Mouse (Mus musculus) MEL (cell line): Measurements from ENCODE around the gene Olfr1311. TPM values are rescaled to one million over a fixed set of nuclear protein-coding genes. Genes with fewer than 3 reads are reported as not detected.

ENCODE experiments used
- DNase-seq: peaks from one replicate; pipeline ENCODE4 v3.0.0; 2011; ENCODE audit warnings: low read depth, low spot score
- H3K27ac ChIP-seq: 2 replicates; pipeline ENCODE4 v1.5.1; 2012; ENCODE audit warnings: low read depth, mild to moderate bottlenecking, control low read depth, low read length, moderate library complexity; ENCODE audit not compliant: control insufficient read depth
- H3K27me3 ChIP-seq, 2 experiments: fragments of 150-350 bp in 1 of 2; sonication (generic) in 1 of 2; 2 replicates each; pipeline ENCODE4 v1.6.1; 2012; ENCODE audit warnings: low read length in 2 of 2, mild to moderate bottlenecking in 2 of 2, improper control_type of control experiment in 1 of 2, moderate library complexity in 1 of 2; ENCODE audit not compliant: insufficient read depth in 2 of 2, control insufficient read depth in 1 of 2
- H3K36me3 ChIP-seq, 2 experiments: 2 replicates each; pipeline ENCODE4 v1.6.1; 2012 to 2014; ENCODE audit warnings: low read length in 2 of 2, improper control_type of control experiment in 1 of 2, inconsistent platforms in 1 of 2, mild to moderate bottlenecking in 1 of 2; ENCODE audit not compliant: insufficient read depth in 2 of 2, control insufficient read depth in 1 of 2
- H3K4me1 ChIP-seq, 2 experiments: fragments of 150-350 bp in 1 of 2; sonication (generic) in 1 of 2; 2 replicates each; pipeline ENCODE4 v1.6.1; 2012; ENCODE audit warnings: low read length in 2 of 2, improper control_type of control experiment in 1 of 2, mild to moderate bottlenecking in 1 of 2; ENCODE audit not compliant: insufficient read depth in 2 of 2, control insufficient read depth in 1 of 2
- H3K4me3 ChIP-seq, 2 experiments: fragments of 150-350 bp in 1 of 2; sonication (generic) in 1 of 2; 2 replicates each; pipeline ENCODE4 v1.5.1; 2012; ENCODE audit warnings: low read depth in 2 of 2, low read length in 2 of 2, mild to moderate bottlenecking in 2 of 2, moderate library complexity in 2 of 2, control low read depth in 1 of 2, improper control_type of control experiment in 1 of 2; ENCODE audit not compliant: control insufficient read depth in 1 of 2, insufficient read depth in 1 of 2
- H3K79me2 ChIP-seq: 2 replicates; pipeline ENCODE4 v1.6.1; 2012; ENCODE audit warnings: mild to moderate bottlenecking, low read length, moderate library complexity; ENCODE audit not compliant: control insufficient read depth, poor library complexity, insufficient read depth
- H3K9ac ChIP-seq: 2 replicates; pipeline ENCODE4 v1.6.1; 2012; ENCODE audit warnings: low read depth, mild to moderate bottlenecking, control low read depth, low read length, moderate library complexity; ENCODE audit not compliant: control insufficient read depth, poor library complexity, severe bottlenecking
- H3K9me3 ChIP-seq: fragments of 150-350 bp; sonication (generic); replicated peaks from 2 replicates; pipeline ENCODE4 v1.6.1; 2012; ENCODE audit warnings: mild to moderate bottlenecking, low read length, improper control_type of control experiment, moderate library complexity; ENCODE audit not compliant: insufficient read depth
- BHLHE40 ChIP-seq: IDR thresholded peaks from 2 replicates; pipeline ENCODE4 v1.6.1; 2012; ENCODE audit warnings: low read depth, mild to moderate bottlenecking, inconsistent platforms, low read length, improper control_type of control experiment, borderline replicate concordance
- CHD1 ChIP-seq: IDR thresholded peaks from 2 replicates; pipeline ENCODE4 v1.6.1; 2012; ENCODE audit warnings: low read depth, mild to moderate bottlenecking, inconsistent platforms, low read length, improper control_type of control experiment
- E2F4 ChIP-seq: IDR thresholded peaks from 2 replicates; pipeline ENCODE4 v1.6.1; 2011; ENCODE audit warnings: low read depth, low read length, improper control_type of control experiment, borderline replicate concordance
- JUND ChIP-seq: IDR thresholded peaks from 2 replicates; pipeline ENCODE4 v1.6.1; 2011; ENCODE audit warnings: low read depth, mild to moderate bottlenecking, improper control_type of control experiment, low read length
- MEF2A ChIP-seq: IDR thresholded peaks from 2 replicates; pipeline ENCODE4 v1.6.1; 2014; ENCODE audit warnings: low read depth, mild to moderate bottlenecking, inconsistent platforms, low read length, improper control_type of control experiment; ENCODE audit not compliant: poor library complexity, insufficient replicate concordance, severe bottlenecking; ENCODE audit errors: extremely low read depth
- MYC ChIP-seq: IDR thresholded peaks from 2 replicates; pipeline ENCODE4 v1.6.1; 2011; ENCODE audit warnings: low read depth, mild to moderate bottlenecking, low read length, improper control_type of control experiment, moderate library complexity
- NRF1 ChIP-seq: IDR thresholded peaks from 2 replicates; pipeline ENCODE4 v1.6.1; 2014; ENCODE audit warnings: low read depth, mild to moderate bottlenecking, inconsistent platforms, low read length, improper control_type of control experiment, moderate library complexity; ENCODE audit not compliant: poor library complexity, insufficient read depth, severe bottlenecking
- TAL1 ChIP-seq: IDR thresholded peaks from 2 replicates; pipeline ENCODE4 v1.6.1; 2012; ENCODE audit warnings: mild to moderate bottlenecking, inconsistent platforms, low read length, moderate library complexity, mixed read lengths
- TBP ChIP-seq: IDR thresholded peaks from 2 replicates; pipeline ENCODE4 v1.8.0; 2011; ENCODE audit warnings: low read depth, low read length, improper control_type of control experiment
- USF1 ChIP-seq: IDR thresholded peaks from 2 replicates; pipeline ENCODE4 v1.6.1; 2014; ENCODE audit warnings: low read depth, mild to moderate bottlenecking, inconsistent platforms, low read length, improper control_type of control experiment, moderate library complexity
- ZNF384 ChIP-seq: IDR thresholded peaks from 2 replicates; pipeline ENCODE4 v1.6.1; 2012; ENCODE audit warnings: low read depth, mild to moderate bottlenecking, inconsistent platforms, low read length, improper control_type of control experiment
- polyA plus RNA-seq, 2 experiments: library from polyadenylated mRNA; stranded (reverse) in 1 of 2; unstranded in 1 of 2; fragments of >175 nt in 1 of 2; fragments of >200 nt in 1 of 2; gene quantifications; 2 replicates each; pipeline versions ENCODE4 v1.2.1 to v1.2.4; 2012; ENCODE audit warnings: low replicate concordance in 2 of 2, low read depth in 1 of 2; ENCODE audit not compliant: insufficient read length in 2 of 2, insufficient read depth in 1 of 2, missing spikeins in 1 of 2
- total RNA-seq: library from RNA; depleted of rRNA; stranded (reverse); fragments of 300-350 nt; gene quantifications from 2 replicates; pipeline ENCODE4 v1.2.3, GENCODE M21; 2012; rRNA removed

The Olfr1311 gene
- total and polyA plus RNA-seq, 3 experiments, result not detected

GRCm38 (mm10) chr2:111990181-111990580, 34.0 kb downstream of the Olfr1311 start, which contains the start of gene Olfr1309:
Gene Olfr1309 (minus strand): TSS chr2:111990281.
- Histone ChIP-seq H3K9me3 (no peaks in the 10 kb centered on the region), H3K4me1 (no peaks in the 10 kb centered on the region), H3K4me3 (no peak within 1 kb of the TSS), H3K9ac (no peak within 1 kb of the TSS), H3K27me3 (no peaks in the 10 kb centered on the region), H3K36me3 (no peaks in the 10 kb centered on the region), H3K27ac (no peak within 1 kb of the TSS), H3K79me2 (no peaks in the 10 kb centered on the region)
- TF ChIP-seq TAL1, result no peak
- TF ChIP-seq TBP, result no peak
- TF ChIP-seq MEF2A, result no peak
- no peak for TF ChIP-seq ZNF384
- TF ChIP-seq E2F4, result no peak
- TF ChIP-seq MYC, result no peak
- no peak for TF ChIP-seq USF1
- TF ChIP-seq NRF1, result no peak
- TF ChIP-seq JUND, result no peak
- TF ChIP-seq BHLHE40, result no peak
- TF ChIP-seq CHD1, result no peak
- DNase-seq, result no peak

Other genes starting within 250 kb of the Olfr1311 start
- gene Olfr1302, start 247.0 kb downstream of the Olfr1311 start, total RNA-seq, result not detected in 2 replicates
- not detected for gene Olfr1302, start 247.0 kb downstream of the Olfr1311 start, polyA plus RNA-seq
- gene Olfr1303, start 204.1 kb downstream of the Olfr1311 start, total RNA-seq, result not detected in 2 replicates
- under 1 TPM in 1 of 2 experiments, not detected in 1; 0.03 TPM for gene Olfr1303, start 204.1 kb downstream of the Olfr1311 start, polyA plus RNA-seq
- not detected in 2 replicates for gene Olfr1305, start 147.3 kb downstream of the Olfr1311 start, total RNA-seq
- gene Olfr1305, start 147.3 kb downstream of the Olfr1311 start, polyA plus RNA-seq, result not detected
- gene Olfr1306, start 108.1 kb downstream of the Olfr1311 start, total RNA-seq, result not detected in 2 replicates
- not detected for gene Olfr1306, start 108.1 kb downstream of the Olfr1311 start, polyA plus RNA-seq
- gene Olfr1307, start 75.0 kb downstream of the Olfr1311 start, total RNA-seq, result not detected in 2 replicates
- gene Olfr1307, start 75.0 kb downstream of the Olfr1311 start, polyA plus RNA-seq, result under 1 TPM in 1 of 2 experiments, not detected in 1; under 0.01 TPM
- gene Olfr1308, start 59.5 kb downstream of the Olfr1311 start, total RNA-seq, result not detected in 2 replicates
- gene Olfr1308, start 59.5 kb downstream of the Olfr1311 start, polyA plus RNA-seq, result not detected
- gene Olfr1309, start 34.1 kb downstream of the Olfr1311 start, total RNA-seq, result not detected in 2 replicates
- gene Olfr1309, start 34.1 kb downstream of the Olfr1311 start, polyA plus RNA-seq, result not detected
- gene Olfr1310, start 11.7 kb downstream of the Olfr1311 start, total RNA-seq, result not detected in 2 replicates
- gene Olfr1310, start 11.7 kb downstream of the Olfr1311 start, polyA plus RNA-seq, result not detected
- not detected in 2 replicates for gene Olfr1312, start 25.8 kb upstream of the Olfr1311 start, total RNA-seq
- gene Olfr1312, start 25.8 kb upstream of the Olfr1311 start, polyA plus RNA-seq, result not detected
- not detected in 2 replicates for gene Olfr1313, start 53.4 kb upstream of the Olfr1311 start, total RNA-seq
- not detected for gene Olfr1313, start 53.4 kb upstream of the Olfr1311 start, polyA plus RNA-seq
- not detected in 2 replicates for gene Olfr1314, start 72.4 kb upstream of the Olfr1311 start, total RNA-seq
- gene Olfr1314, start 72.4 kb upstream of the Olfr1311 start, polyA plus RNA-seq, result not detected
- not detected in 2 replicates for gene Olfr1315-ps1, start 91.0 kb upstream of the Olfr1311 start, total RNA-seq
- gene Olfr1315-ps1, start 91.0 kb upstream of the Olfr1311 start, polyA plus RNA-seq, result not detected
- not detected in 2 replicates for gene Olfr1316, start 110.6 kb upstream of the Olfr1311 start, total RNA-seq
- not detected for gene Olfr1316, start 110.6 kb upstream of the Olfr1311 start, polyA plus RNA-seq
- gene Olfr1317, start 115.9 kb upstream of the Olfr1311 start, total RNA-seq, result not detected in 2 replicates
- gene Olfr1317, start 115.9 kb upstream of the Olfr1311 start, polyA plus RNA-seq, result not detected
- not detected in 2 replicates for gene Olfr1318, start 129.8 kb upstream of the Olfr1311 start, total RNA-seq
- gene Olfr1318, start 129.8 kb upstream of the Olfr1311 start, polyA plus RNA-seq, result not detected
- gene Lpcat4, start 215.1 kb upstream of the Olfr1311 start, total RNA-seq, result 11.7 and 13.9 TPM in 2 replicates
- gene Lpcat4, start 215.1 kb upstream of the Olfr1311 start, polyA plus RNA-seq, result 10 to 100 TPM in 1 of 2 experiments, not detected in 1; 69.9 TPM
- gene Nutm1, start 234.9 kb upstream of the Olfr1311 start, total RNA-seq, result 0.04 TPM in 1 of 2 replicates, not detected in the other
- under 1 TPM in 1 of 2 experiments, not detected in 1; 0.13 TPM for gene Nutm1, start 234.9 kb upstream of the Olfr1311 start, polyA plus RNA-seq
- 275 and 283 TPM in 2 replicates for gene Nop10, start 237.5 kb upstream of the Olfr1311 start, total RNA-seq
- 100 to 1,000 TPM in 1 of 2 experiments, not detected in 1; 253 TPM for gene Nop10, start 237.5 kb upstream of the Olfr1311 start, polyA plus RNA-seq
- 20.4 and 21.7 TPM in 2 replicates for gene Slc12a6, start 241.4 kb upstream of the Olfr1311 start, total RNA-seq
- 10 to 100 TPM in 1 of 2 experiments, not detected in 1; 21.2 TPM for gene Slc12a6, start 241.4 kb upstream of the Olfr1311 start, polyA plus RNA-seq
- gene Gm21985, start 241.9 kb upstream of the Olfr1311 start, total RNA-seq, result 0.04 TPM in 1 of 2 replicates, not detected in the other
- not detected for gene Gm21985, start 241.9 kb upstream of the Olfr1311 start, polyA plus RNA-seq